Mouse (Mus musculus) heart, postnatal 0 days (tissue): ENCODE measurements at regions not wholly inside any gene's neighbourhood (a gene's known extent, or its start where the extent isn't known, plus 50 kb on each side); places are given as distances from the start of the nearest gene placed in this dataset.

Source experiments
- ATAC-seq: fragments of 200-750 bp; cut with Nextera tagmentation; 2 replicates; pipeline ENCODE4 v1.8.0; 2017; ENCODE audit warnings: low read depth, moderate number of reproducible peaks, moderate library complexity; ENCODE audit not compliant: insufficient read depth
- DNase-seq: peaks from one replicate; pipeline ENCODE4 v3.0.0-alpha.2; 2016; ENCODE audit warnings: low spot score
- H3K27ac ChIP-seq: fragments of 300-500 bp; sonication (generic); 2 replicates; pipeline ENCODE4 v1.5.1; 2014; ENCODE audit warnings: low read depth, mild to moderate bottlenecking
- H3K27me3 ChIP-seq: fragments of 300-500 bp; sonication (generic); 2 replicates; pipeline ENCODE4 v1.6.1; 2014; ENCODE audit warnings: low read length, mixed read lengths; ENCODE audit not compliant: control insufficient read depth, insufficient read depth
- H3K36me3 ChIP-seq: fragments of 300-500 bp; sonication (generic); replicated peaks from 2 replicates; pipeline ENCODE4 v1.6.1; 2014; ENCODE audit warnings: low read length, mixed read lengths; ENCODE audit not compliant: control insufficient read depth, insufficient read depth
- H3K4me1 ChIP-seq: fragments of 300-500 bp; sonication (generic); 2 replicates; pipeline ENCODE4 v1.6.1; 2014; ENCODE audit warnings: antibody characterized with exemption; ENCODE audit not compliant: control insufficient read depth, insufficient read depth
- H3K4me2 ChIP-seq: fragments of 300-500 bp; sonication (generic); 2 replicates; pipeline ENCODE4 v1.6.1; 2014; ENCODE audit warnings: low read depth, mild to moderate bottlenecking, low read length, moderate library complexity
- H3K4me3 ChIP-seq: fragments of 300-500 bp; sonication (generic); 2 replicates; pipeline ENCODE4 v1.5.1; 2014; ENCODE audit warnings: low read depth, low read length
- H3K9ac ChIP-seq: fragments of 300-500 bp; sonication (generic); replicated peaks from 2 replicates; pipeline ENCODE4 v1.6.1; 2014; ENCODE audit warnings: low read depth, low read length, mixed read lengths
- H3K9me3 ChIP-seq: fragments of 300-500 bp; sonication (generic); replicated peaks from 2 replicates; pipeline ENCODE4 v1.6.1; 2016; ENCODE audit warnings: low read length; ENCODE audit not compliant: control insufficient read depth
- CTCF ChIP-seq: IDR thresholded peaks from 2 replicates; pipeline ENCODE4 v1.5.1; 2016; ENCODE audit warnings: antibody characterized with exemption, control low read depth, low read depth
- EP300 ChIP-seq: IDR thresholded peaks from 2 replicates; pipeline ENCODE4 v1.6.1; 2016; ENCODE audit warnings: antibody characterized with exemption, low read depth
- WGBS: fragments of 180-500 bp; shearing (Covaris S2); extraction: QIAGEN DNeasy Blood & Tissue Kit; methylation state at CpG from one replicate; pipeline ENCODE4 v1.1.7; 2014; 5-methylcytosine and 5-hydroxymethylcytosine counted together

DNA sequence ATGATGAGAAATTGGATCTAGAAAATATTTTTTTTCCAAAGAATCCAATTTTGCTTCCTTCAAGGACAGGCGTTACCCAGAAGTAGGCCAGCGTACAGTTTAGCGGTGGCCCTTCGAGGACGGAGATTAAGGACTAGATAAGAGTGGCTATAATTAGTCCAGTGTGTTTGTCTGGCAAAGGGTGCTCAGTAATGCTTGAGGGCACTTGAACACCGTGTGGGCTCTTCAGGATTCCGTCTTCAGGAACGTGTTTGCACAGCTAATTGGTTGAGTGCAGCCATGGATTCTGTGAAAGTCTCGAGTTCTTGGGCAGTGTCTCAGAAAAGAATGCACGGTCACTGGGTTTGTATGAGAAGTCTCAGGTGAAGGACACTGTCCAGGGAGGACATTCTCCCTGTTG, 149.7 kb upstream of the 3110018I06Rik start:
- Histone ChIP-seq H3K4me2 (no peak overlapping the region), H3K27ac (no peak overlapping the region), H3K4me3 (no peak overlapping the region), H3K9me3 (no peaks in the 10 kb centered on the region), H3K9ac (no peak overlapping the region), H3K36me3 (no peaks in the 10 kb centered on the region), H3K4me1 (no peaks in the 10 kb centered on the region), H3K27me3 (no peaks in the 10 kb centered on the region)
- no peak for ATAC-seq
- no peak for DNase-seq
- no peak for TF ChIP-seq CTCF
- TF ChIP-seq EP300 = no peak
- 48% methylated on average over 10 of the region's 10 CpGs for WGBS

DNA sequence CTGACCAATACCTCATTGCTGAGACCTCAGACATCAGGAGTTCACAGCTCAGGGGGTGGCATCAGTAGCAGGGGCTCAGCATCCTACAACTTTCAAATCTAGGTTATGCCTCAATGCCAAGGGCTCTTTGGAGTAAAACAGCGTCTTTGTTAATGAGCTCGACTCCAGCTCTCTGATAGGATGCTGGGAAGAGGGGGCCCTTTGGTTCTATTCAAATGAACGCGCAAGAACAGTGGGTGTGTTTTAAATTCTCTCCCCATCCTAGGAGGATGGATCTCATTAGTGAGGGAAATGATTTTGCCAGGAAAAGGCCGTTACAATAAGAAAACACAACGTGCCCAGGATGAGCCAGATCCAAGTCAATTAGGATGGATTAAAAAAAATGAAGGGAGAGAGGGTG, 132.2 kb upstream of the 3110018I06Rik start:
- TF ChIP-seq CTCF (no peak), EP300 (no peak)
- Histone ChIP-seq H3K9me3 (no peaks in the 10 kb centered on the region), H3K9ac (no peak overlapping the region), H3K27ac (no peak overlapping the region), H3K27me3 (no peaks in the 10 kb centered on the region), H3K36me3 (no peaks in the 10 kb centered on the region), H3K4me2 (no peak overlapping the region), H3K4me1 (no peaks in the 10 kb centered on the region), H3K4me3 (no peak overlapping the region)
- no peak for DNase-seq
- WGBS = 67% methylated on average over 6 of the region's 6 CpGs
- ATAC-seq = no peak

DNA sequence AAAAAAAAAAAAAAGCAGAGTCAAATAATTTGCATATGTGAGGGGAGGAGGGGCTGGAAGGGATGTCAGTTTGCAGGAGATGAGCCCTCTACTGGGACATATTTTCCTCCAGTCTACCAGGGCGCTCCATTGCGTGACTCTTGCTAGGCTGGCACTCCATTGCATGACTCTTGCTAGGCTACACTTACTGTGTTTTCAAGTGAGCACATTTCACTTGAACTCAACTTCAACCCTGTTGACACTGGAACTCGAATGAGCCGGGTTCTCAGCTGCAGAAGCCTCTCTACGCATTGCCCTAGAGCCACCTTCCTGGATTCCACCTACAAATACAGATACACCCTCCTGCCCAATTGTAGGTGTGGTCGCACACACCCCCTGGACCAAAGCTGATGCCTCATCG, 131.5 kb upstream of the 3110018I06Rik start:
- TF ChIP-seq EP300 (no peak), CTCF (no peak)
- H3K36me3 ChIP-seq = no peaks in the 10 kb centered on the region
- no peak overlapping the region for H3K4me3 ChIP-seq
- DNase-seq (no peak), ATAC-seq (no peak)
- H3K4me2 ChIP-seq = no peak overlapping the region
- no peaks in the 10 kb centered on the region for H3K4me1 ChIP-seq
- H3K9ac ChIP-seq = no peak overlapping the region
- WGBS = 74% methylated on average over 7 of the region's 7 CpGs
- H3K9me3 ChIP-seq = no peaks in the 10 kb centered on the region
- no peak overlapping the region for H3K27ac ChIP-seq
- no peaks in the 10 kb centered on the region for H3K27me3 ChIP-seq

DNA sequence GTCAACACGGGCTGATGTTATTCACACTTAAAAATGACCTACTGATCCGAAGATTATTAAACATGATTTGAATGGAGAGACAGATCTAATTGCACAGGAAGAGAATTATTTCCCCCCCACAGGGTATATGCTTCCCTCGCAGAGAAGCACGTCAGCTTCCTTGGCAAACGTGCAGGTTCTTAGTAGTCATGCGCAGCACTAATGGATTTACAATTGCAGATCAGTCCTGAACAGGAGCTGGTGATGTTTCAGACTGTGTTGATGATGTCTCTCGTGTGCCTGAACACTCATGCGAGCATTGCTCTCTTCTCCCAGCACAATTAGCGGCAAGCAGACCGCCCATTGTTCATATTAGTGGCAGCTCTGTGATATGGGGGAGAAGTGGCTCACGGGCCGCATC, 127.9 kb upstream of the 3110018I06Rik start:
- H3K4me3 ChIP-seq = no peak overlapping the region
- H3K9ac ChIP-seq = no peak overlapping the region
- H3K27ac ChIP-seq = no peak overlapping the region
- no peak for DNase-seq
- no peaks in the 10 kb centered on the region for H3K4me1 ChIP-seq
- H3K36me3 ChIP-seq = no peaks in the 10 kb centered on the region
- no peak for ATAC-seq
- no peaks in the 10 kb centered on the region for H3K27me3 ChIP-seq
- H3K4me2 ChIP-seq = no peak overlapping the region
- no peaks in the 10 kb centered on the region for H3K9me3 ChIP-seq
- 83% methylated on average over 12 of the region's 12 CpGs for WGBS
- TF ChIP-seq CTCF (no peak), EP300 (no peak)

DNA sequence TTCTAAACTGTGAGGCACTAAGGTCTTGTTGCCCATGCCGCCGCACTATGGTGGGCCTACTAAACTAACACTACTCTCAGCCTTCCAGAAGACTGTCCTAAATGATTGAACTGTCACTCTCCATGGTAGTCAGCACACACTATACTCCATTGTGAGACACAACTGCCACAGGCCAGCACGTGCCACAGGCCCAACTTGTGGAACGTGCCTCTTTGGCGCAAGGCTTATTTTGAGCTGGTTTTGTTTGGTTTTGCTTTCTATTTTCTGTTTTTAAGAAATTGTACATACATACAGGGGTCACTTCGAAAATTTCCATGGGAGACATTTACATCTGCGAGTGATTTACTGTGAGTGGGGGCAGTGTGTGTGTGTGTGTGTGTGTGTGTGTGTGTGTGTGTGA, 126.8 kb upstream of the 3110018I06Rik start:
- WGBS = 90% methylated on average over 7 of the region's 7 CpGs
- H3K9me3 ChIP-seq = no peaks in the 10 kb centered on the region
- DNase-seq (no peak), ATAC-seq (no peak)
- peak overlapping the region; percentile 15; the same call in 1 of the 2 replicates for H3K27ac ChIP-seq
- no peaks in the 10 kb centered on the region for H3K27me3 ChIP-seq
- H3K9ac ChIP-seq = no peak overlapping the region
- no peak overlapping the region for H3K4me3 ChIP-seq
- no peaks in the 10 kb centered on the region for H3K36me3 ChIP-seq
- H3K4me1 ChIP-seq = no peaks in the 10 kb centered on the region
- no peak overlapping the region for H3K4me2 ChIP-seq
- TF ChIP-seq EP300 = no peak
- no peak for TF ChIP-seq CTCF

DNA sequence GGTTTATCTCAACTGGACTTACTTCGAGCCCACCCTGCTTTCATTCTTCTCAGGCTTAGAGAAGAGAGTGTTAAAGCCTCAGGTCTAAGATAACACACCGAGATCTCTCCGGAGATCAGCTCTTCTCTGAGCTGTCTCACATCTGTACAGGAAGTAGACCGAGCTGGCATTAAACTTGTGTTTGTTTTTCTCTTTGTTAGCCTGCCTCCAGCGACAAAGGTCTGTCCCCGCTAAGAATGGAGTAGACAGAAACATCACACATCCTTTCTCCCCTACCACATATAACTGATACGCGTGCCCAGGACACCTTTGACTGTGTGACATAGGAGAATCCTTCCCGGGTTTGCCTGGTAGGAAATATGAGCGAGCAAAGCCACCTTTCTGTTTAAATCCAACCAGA, 126.3 kb upstream of the 3110018I06Rik start:
- Histone ChIP-seq H3K9me3 (no peaks in the 10 kb centered on the region), H3K4me2 (no peak overlapping the region), H3K9ac (no peak overlapping the region), H3K4me3 (no peak overlapping the region), H3K27ac (peak overlapping the region; percentile 15; the same call in 1 of the 2 replicates), H3K4me1 (no peaks in the 10 kb centered on the region), H3K36me3 (no peaks in the 10 kb centered on the region), H3K27me3 (no peaks in the 10 kb centered on the region)
- TF ChIP-seq EP300 (no peak), CTCF (no peak)
- WGBS = 67% methylated on average over 10 of the region's 10 CpGs
- DNase-seq (no peak), ATAC-seq (no peak)
